Mouse (Mus musculus) MEL (cell line): ENCODE results near the gene Nr2f6. TPM values are rescaled to one million over a fixed set of nuclear protein-coding genes. Genes with fewer than 3 reads are reported as not detected.

Experiments
- DNase-seq: peaks from one replicate; pipeline ENCODE4 v3.0.0; 2011; ENCODE audit warnings: low read depth, low spot score
- H3K27ac ChIP-seq: 2 replicates; pipeline ENCODE4 v1.5.1; 2012; ENCODE audit warnings: low read depth, mild to moderate bottlenecking, control low read depth, low read length, moderate library complexity; ENCODE audit not compliant: control insufficient read depth
- H3K27me3 ChIP-seq, 2 experiments: fragments of 150-350 bp in 1 of 2; sonication (generic) in 1 of 2; 2 replicates each; pipeline ENCODE4 v1.6.1; 2012; ENCODE audit warnings: low read length in 2 of 2, mild to moderate bottlenecking in 2 of 2, improper control_type of control experiment in 1 of 2, moderate library complexity in 1 of 2; ENCODE audit not compliant: insufficient read depth in 2 of 2, control insufficient read depth in 1 of 2
- H3K36me3 ChIP-seq, 2 experiments: 2 replicates each; pipeline ENCODE4 v1.6.1; 2012 to 2014; ENCODE audit warnings: low read length in 2 of 2, improper control_type of control experiment in 1 of 2, inconsistent platforms in 1 of 2, mild to moderate bottlenecking in 1 of 2; ENCODE audit not compliant: insufficient read depth in 2 of 2, control insufficient read depth in 1 of 2
- H3K4me1 ChIP-seq, 2 experiments: fragments of 150-350 bp in 1 of 2; sonication (generic) in 1 of 2; 2 replicates each; pipeline ENCODE4 v1.6.1; 2012; ENCODE audit warnings: low read length in 2 of 2, improper control_type of control experiment in 1 of 2, mild to moderate bottlenecking in 1 of 2; ENCODE audit not compliant: insufficient read depth in 2 of 2, control insufficient read depth in 1 of 2
- H3K4me3 ChIP-seq, 2 experiments: fragments of 150-350 bp in 1 of 2; sonication (generic) in 1 of 2; 2 replicates each; pipeline ENCODE4 v1.5.1; 2012; ENCODE audit warnings: low read depth in 2 of 2, low read length in 2 of 2, mild to moderate bottlenecking in 2 of 2, moderate library complexity in 2 of 2, control low read depth in 1 of 2, improper control_type of control experiment in 1 of 2; ENCODE audit not compliant: control insufficient read depth in 1 of 2, insufficient read depth in 1 of 2
- H3K79me2 ChIP-seq: 2 replicates; pipeline ENCODE4 v1.6.1; 2012; ENCODE audit warnings: mild to moderate bottlenecking, low read length, moderate library complexity; ENCODE audit not compliant: control insufficient read depth, poor library complexity, insufficient read depth
- H3K9ac ChIP-seq: 2 replicates; pipeline ENCODE4 v1.6.1; 2012; ENCODE audit warnings: low read depth, mild to moderate bottlenecking, control low read depth, low read length, moderate library complexity; ENCODE audit not compliant: control insufficient read depth, poor library complexity, severe bottlenecking
- H3K9me3 ChIP-seq: fragments of 150-350 bp; sonication (generic); replicated peaks from 2 replicates; pipeline ENCODE4 v1.6.1; 2012; ENCODE audit warnings: mild to moderate bottlenecking, low read length, improper control_type of control experiment, moderate library complexity; ENCODE audit not compliant: insufficient read depth
- BHLHE40 ChIP-seq: IDR thresholded peaks from 2 replicates; pipeline ENCODE4 v1.6.1; 2012; ENCODE audit warnings: low read depth, mild to moderate bottlenecking, inconsistent platforms, low read length, improper control_type of control experiment, borderline replicate concordance
- CHD1 ChIP-seq: IDR thresholded peaks from 2 replicates; pipeline ENCODE4 v1.6.1; 2012; ENCODE audit warnings: low read depth, mild to moderate bottlenecking, inconsistent platforms, low read length, improper control_type of control experiment
- CTCF ChIP-seq, 3 experiments: IDR thresholded peaks in 2 of 3; conservative IDR thresholded peaks in 1 of 3; 2 replicates each; pipeline ENCODE4 v1.5.1; 2011 to 2012; ENCODE audit warnings: low read length in 3 of 3, low read depth in 2 of 3, mild to moderate bottlenecking in 2 of 3, improper control_type of control experiment in 1 of 3, inconsistent platforms in 1 of 3, mixed read lengths in 1 of 3, moderate library complexity in 1 of 3; ENCODE audit not compliant: control insufficient read depth in 1 of 3, insufficient read depth in 1 of 3, poor library complexity in 1 of 3, severe bottlenecking in 1 of 3
- EP300 ChIP-seq, 2 experiments: IDR thresholded peaks; 2 replicates each; pipeline ENCODE4 v1.6.1; 2011; ENCODE audit warnings: improper control_type of control experiment in 2 of 2, low read length in 2 of 2, low read depth in 1 of 2, mild to moderate bottlenecking in 1 of 2
- ETS1 ChIP-seq: IDR thresholded peaks from 2 replicates; pipeline ENCODE4 v1.6.1; 2012; ENCODE audit warnings: low read depth, mild to moderate bottlenecking, inconsistent platforms, low read length, improper control_type of control experiment, moderate library complexity
- GABPA ChIP-seq: IDR thresholded peaks from 2 replicates; pipeline ENCODE4 v1.6.1; 2012; ENCODE audit warnings: low read depth, mild to moderate bottlenecking, inconsistent platforms, low read length, improper control_type of control experiment, moderate library complexity
- GATA1 ChIP-seq: IDR thresholded peaks from 2 replicates; pipeline ENCODE4 v1.6.1; 2011; ENCODE audit warnings: low read depth, low read length, improper control_type of control experiment
- HCFC1 ChIP-seq: IDR thresholded peaks from 2 replicates; pipeline ENCODE4 v1.6.1; 2012; ENCODE audit warnings: low read depth, mild to moderate bottlenecking, inconsistent platforms, low read length, improper control_type of control experiment, moderate library complexity
- JUND ChIP-seq: IDR thresholded peaks from 2 replicates; pipeline ENCODE4 v1.6.1; 2011; ENCODE audit warnings: low read depth, mild to moderate bottlenecking, improper control_type of control experiment, low read length
- MAFK ChIP-seq: IDR thresholded peaks from 2 replicates; pipeline ENCODE4 v1.6.1; 2011; ENCODE audit warnings: low read depth, mild to moderate bottlenecking, low read length, improper control_type of control experiment, borderline replicate concordance
- MAX ChIP-seq: IDR thresholded peaks from 2 replicates; pipeline ENCODE4 v1.6.1; 2011; ENCODE audit warnings: low read length, improper control_type of control experiment
- MXI1 ChIP-seq: IDR thresholded peaks from 2 replicates; pipeline ENCODE4 v1.6.1; 2011; ENCODE audit warnings: mild to moderate bottlenecking, low read depth, low read length, improper control_type of control experiment
- MYB ChIP-seq: IDR thresholded peaks from 2 replicates; pipeline ENCODE4 v1.6.1; 2011; ENCODE audit warnings: mild to moderate bottlenecking, low read depth, low read length, improper control_type of control experiment
- MYC ChIP-seq: IDR thresholded peaks from 2 replicates; pipeline ENCODE4 v1.6.1; 2011; ENCODE audit warnings: low read depth, mild to moderate bottlenecking, low read length, improper control_type of control experiment, moderate library complexity
- NELFE ChIP-seq: IDR thresholded peaks from 2 replicates; pipeline ENCODE4 v1.6.1; 2011; ENCODE audit warnings: low read depth, low read length, improper control_type of control experiment
- NRF1 ChIP-seq: IDR thresholded peaks from 2 replicates; pipeline ENCODE4 v1.6.1; 2014; ENCODE audit warnings: low read depth, mild to moderate bottlenecking, inconsistent platforms, low read length, improper control_type of control experiment, moderate library complexity; ENCODE audit not compliant: poor library complexity, insufficient read depth, severe bottlenecking
- POLR2A ChIP-seq, 2 experiments: IDR thresholded peaks; 2 replicates each; pipeline ENCODE4 v1.6.1; 2011 to 2012; ENCODE audit warnings: low read length in 2 of 2, mild to moderate bottlenecking in 2 of 2, control low read depth in 1 of 2, improper control_type of control experiment in 1 of 2, low read depth in 1 of 2, moderate library complexity in 1 of 2; ENCODE audit not compliant: control insufficient read depth in 1 of 2, insufficient read depth in 1 of 2, poor library complexity in 1 of 2
- POLR2AphosphoS2 ChIP-seq: IDR thresholded peaks from 2 replicates; pipeline ENCODE4 v1.6.1; 2011; ENCODE audit warnings: low read length, improper control_type of control experiment
- SMC3 ChIP-seq: IDR thresholded peaks from 2 replicates; pipeline ENCODE4 v1.6.1; 2011; ENCODE audit warnings: low read depth, low read length, improper control_type of control experiment
- TAL1 ChIP-seq: IDR thresholded peaks from 2 replicates; pipeline ENCODE4 v1.6.1; 2012; ENCODE audit warnings: mild to moderate bottlenecking, inconsistent platforms, low read length, moderate library complexity, mixed read lengths
- TBP ChIP-seq: IDR thresholded peaks from 2 replicates; pipeline ENCODE4 v1.8.0; 2011; ENCODE audit warnings: low read depth, low read length, improper control_type of control experiment
- USF2 ChIP-seq, 2 experiments: IDR thresholded peaks; 2 replicates each; pipeline ENCODE4 v1.6.1; 2011 to 2012; ENCODE audit warnings: improper control_type of control experiment in 2 of 2, low read length in 2 of 2, borderline replicate concordance in 1 of 2, inconsistent platforms in 1 of 2, low read depth in 1 of 2, mild to moderate bottlenecking in 1 of 2; ENCODE audit not compliant: insufficient read depth in 1 of 2
- ZC3H11A ChIP-seq: IDR thresholded peaks from 2 replicates; pipeline ENCODE4 v1.6.1; 2012; ENCODE audit warnings: low read depth, mild to moderate bottlenecking, inconsistent platforms, low read length, improper control_type of control experiment
- ZKSCAN1 ChIP-seq: IDR thresholded peaks from 2 replicates; pipeline ENCODE4 v1.6.1; 2012; ENCODE audit warnings: low read depth, mild to moderate bottlenecking, inconsistent platforms, low read length, improper control_type of control experiment, moderate library complexity
- ZMIZ1 ChIP-seq: IDR thresholded peaks from 2 replicates; pipeline ENCODE4 v1.6.1; 2012; ENCODE audit warnings: low read depth, mild to moderate bottlenecking, inconsistent platforms, low read length, improper control_type of control experiment, moderate library complexity
- ZNF384 ChIP-seq: IDR thresholded peaks from 2 replicates; pipeline ENCODE4 v1.6.1; 2012; ENCODE audit warnings: low read depth, mild to moderate bottlenecking, inconsistent platforms, low read length, improper control_type of control experiment
- polyA plus RNA-seq, 2 experiments: library from polyadenylated mRNA; stranded (reverse) in 1 of 2; unstranded in 1 of 2; fragments of >175 nt in 1 of 2; fragments of >200 nt in 1 of 2; gene quantifications; 2 replicates each; pipeline versions ENCODE4 v1.2.1 to v1.2.4; 2012; ENCODE audit warnings: low replicate concordance in 2 of 2, low read depth in 1 of 2; ENCODE audit not compliant: insufficient read length in 2 of 2, insufficient read depth in 1 of 2, missing spikeins in 1 of 2
- total RNA-seq: library from RNA; depleted of rRNA; stranded (reverse); fragments of 300-350 nt; gene quantifications from 2 replicates; pipeline ENCODE4 v1.2.3, GENCODE M21; 2012

The Nr2f6 gene
- total and polyA plus RNA-seq, 3 experiments, result 29.6 to 48.3 TPM; not detected in 1

DNA sequence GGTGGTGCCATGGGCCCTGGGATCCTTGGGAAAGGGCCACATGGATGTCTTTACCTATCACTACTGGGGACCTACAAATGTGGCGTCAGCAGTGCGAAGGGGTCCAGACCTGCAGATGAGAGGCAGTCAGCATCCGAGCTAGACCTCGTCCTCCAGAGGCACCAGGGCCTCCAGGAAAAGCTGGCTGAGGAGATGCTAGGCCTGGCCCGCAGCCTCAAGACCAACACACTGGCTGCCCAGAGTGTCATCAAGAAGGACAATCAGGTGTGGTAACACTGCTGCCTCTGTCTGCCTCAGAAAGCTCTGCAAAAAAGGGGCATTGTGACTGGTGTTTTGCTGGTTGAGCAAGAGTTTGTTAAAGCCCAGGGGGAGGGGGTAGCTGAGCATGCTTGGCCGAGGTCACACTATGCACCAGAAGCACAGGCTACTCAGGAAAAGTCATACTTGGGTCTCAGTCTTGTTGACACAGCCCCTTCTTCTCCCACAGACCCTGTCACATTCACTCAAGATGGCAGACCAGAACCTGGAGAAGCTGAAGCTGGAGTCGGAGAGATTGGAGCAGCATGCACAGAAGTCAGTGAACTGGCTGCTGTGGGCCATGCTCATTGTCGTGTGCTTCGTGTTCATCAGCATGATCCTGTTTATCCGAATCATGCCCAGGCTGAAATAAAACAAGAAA, 12.6 kb downstream of the Nr2f6 start:
- Histone ChIP-seq H3K4me1 (peaks cover 0 to 11% of the 10 kb centered on the region in 2 experiments; a peak in 2 of 4 replicates), H3K27ac (no peak overlapping the region), H3K9me3 (no peaks in the 10 kb centered on the region), H3K36me3 (peaks cover 0 to 9% of the 10 kb centered on the region in 2 experiments; a peak in 2 of 4 replicates), H3K79me2 (peaks cover 6% of the 10 kb centered on the region; the same call in 1 of the 2 replicates), H3K27me3 (no peaks in the 10 kb centered on the region), H3K9ac (no peak overlapping the region), H3K4me3 (no peak overlapping the region)
- DNase-seq, result no peak
- TF ChIP-seq MXI1, result no peak
- no peak for TF ChIP-seq SMC3
- no peak for TF ChIP-seq ZKSCAN1
- TF ChIP-seq CHD1, result no peak
- no peak for TF ChIP-seq ZC3H11A
- TF ChIP-seq ZMIZ1, result no peak
- TF ChIP-seq CTCF (IDR thresholded peaks at IDR 0.05 in 2 of 3, conservative IDR thresholded peaks at IDR 0.05 in 1 of 3; ENCODE audit: control insufficient read depth in 1 of 3, insufficient read depth in 1 of 3, low read depth in 2 of 3, low read length in 3 of 3, poor library complexity in 1 of 3, severe bottlenecking in 1 of 3), result no peak
- TF ChIP-seq USF2 (IDR thresholded peaks at IDR 0.05; ENCODE audit: borderline replicate concordance in 1 of 2, insufficient read depth in 1 of 2, low read depth in 1 of 2, low read length in 2 of 2), result no peak
- no peak for TF ChIP-seq HCFC1
- TF ChIP-seq MAFK, result no peak
- no peak for TF ChIP-seq MAX
- TF ChIP-seq JUND, result no peak
- no peak for TF ChIP-seq NELFE
- TF ChIP-seq MYB, result no peak
- TF ChIP-seq NRF1, result no peak
- TF ChIP-seq POLR2A (IDR thresholded peaks at IDR 0.05; ENCODE audit: control insufficient read depth in 1 of 2, insufficient read depth in 1 of 2, low read depth in 1 of 2, low read length in 2 of 2, poor library complexity in 1 of 2), result no peak; a peak in 1 of 4 replicates

DNA sequence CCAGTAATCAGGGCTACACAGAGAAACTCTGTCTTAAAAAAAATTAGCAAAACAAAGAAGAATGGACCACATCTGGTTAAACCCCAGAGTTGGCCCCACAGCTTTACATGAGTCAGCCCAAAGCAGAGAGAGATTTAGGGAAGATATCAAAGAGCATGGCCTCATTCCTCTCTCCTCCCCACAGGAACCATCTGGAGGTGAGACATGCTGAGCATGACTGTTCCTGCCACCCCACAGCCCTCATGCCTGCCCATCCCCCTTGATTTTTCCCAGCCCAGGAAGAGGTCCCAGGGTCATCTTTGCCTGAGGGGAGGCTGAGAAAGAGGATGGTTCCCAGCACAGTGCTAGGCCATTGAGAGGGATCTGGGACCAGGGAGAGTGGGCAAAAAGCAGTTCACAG, 13.4 kb downstream of the Nr2f6 start:
- Histone ChIP-seq H3K4me1 (peaks cover 0 to 11% of the 10 kb centered on the region in 2 experiments; a peak in 2 of 4 replicates), H3K36me3 (peaks cover 0 to 9% of the 10 kb centered on the region in 2 experiments; a peak in 2 of 4 replicates), H3K27ac (0 out of 2 replicates have a peak overlapping the region, but pooled peaks have one; percentile 43), H3K4me3 (no peak overlapping the region), H3K9ac (no peak overlapping the region; the same call in 1 of the 2 replicates), H3K9me3 (no peaks in the 10 kb centered on the region), H3K27me3 (no peaks in the 10 kb centered on the region), H3K79me2 (peaks cover 6% of the 10 kb centered on the region; the same call in 1 of the 2 replicates)
- DNase-seq, result peak; percentile 37
- no peak for TF ChIP-seq MXI1
- TF ChIP-seq USF2 (IDR thresholded peaks at IDR 0.05; ENCODE audit: borderline replicate concordance in 1 of 2, insufficient read depth in 1 of 2, low read depth in 1 of 2, low read length in 2 of 2), result no peak
- no peak for TF ChIP-seq NRF1
- no peak for TF ChIP-seq GATA1
- no peak for TF ChIP-seq TAL1
- TF ChIP-seq ZNF384, result no peak
- no peak for TF ChIP-seq TBP
- no peak for TF ChIP-seq ETS1
- no peak for TF ChIP-seq MYC
- no peak for TF ChIP-seq JUND
- TF ChIP-seq GABPA, result no peak
- TF ChIP-seq POLR2A (IDR thresholded peaks at IDR 0.05; ENCODE audit: control insufficient read depth in 1 of 2, insufficient read depth in 1 of 2, low read depth in 1 of 2, low read length in 2 of 2, poor library complexity in 1 of 2), result no peak
- TF ChIP-seq BHLHE40, result no peak
- TF ChIP-seq HCFC1, result no peak
- no peak for TF ChIP-seq NELFE
- TF ChIP-seq EP300 (IDR thresholded peaks at IDR 0.05; ENCODE audit: low read depth in 1 of 2, low read length in 2 of 2), result no peak
- TF ChIP-seq POLR2AphosphoS2, result no peak
